Mouse (Mus musculus): Measurements from ENCODE around the gene Evl.
"Not testable (repeated sequence)": the region's sequence is repeated elsewhere in the genome, so short reads cannot be mapped to it uniquely, and the experiment has no call there.

The Evl gene

DNA sequence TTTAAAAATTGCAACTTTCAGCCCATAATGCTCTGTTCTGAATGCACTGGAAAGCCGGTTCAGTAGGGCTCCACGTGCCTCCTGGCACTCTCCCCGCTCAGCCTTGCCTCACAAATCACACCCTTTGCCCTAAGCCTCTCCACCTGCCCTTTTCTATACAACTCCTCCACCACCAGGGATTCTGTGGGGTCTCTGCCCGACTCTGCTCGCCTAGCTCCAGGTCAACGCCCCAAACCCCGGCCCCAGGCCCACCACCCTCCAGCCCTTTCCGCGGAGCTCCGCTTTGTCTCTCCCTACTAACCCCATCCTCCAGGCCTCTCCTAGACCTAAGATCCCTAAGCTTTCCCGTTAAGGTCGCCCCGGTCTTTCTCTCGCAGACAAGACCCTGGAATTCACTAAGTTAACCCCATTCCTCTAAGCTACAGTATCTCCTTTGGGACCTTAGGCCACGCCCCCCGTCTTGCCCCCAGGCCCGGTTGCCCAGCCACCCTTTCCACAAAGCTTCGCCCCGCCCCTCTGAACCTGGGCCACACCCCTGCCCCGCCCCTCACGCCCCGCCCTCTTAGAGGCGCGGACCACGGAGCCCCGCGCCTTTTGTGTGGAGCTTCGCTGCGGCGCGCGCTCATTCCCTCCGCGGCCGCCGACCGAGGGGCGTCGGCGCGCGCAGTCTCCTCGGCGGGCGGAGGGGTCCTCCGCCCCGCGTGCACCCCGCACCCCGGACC, at the start of gene Evl:
Evl (plus strand) TSS at position 601 of the 722 bp plus-strand sequence.
- peak; percentile 75 for DNase-seq (ENCODE audit: low spot score)

DNA sequence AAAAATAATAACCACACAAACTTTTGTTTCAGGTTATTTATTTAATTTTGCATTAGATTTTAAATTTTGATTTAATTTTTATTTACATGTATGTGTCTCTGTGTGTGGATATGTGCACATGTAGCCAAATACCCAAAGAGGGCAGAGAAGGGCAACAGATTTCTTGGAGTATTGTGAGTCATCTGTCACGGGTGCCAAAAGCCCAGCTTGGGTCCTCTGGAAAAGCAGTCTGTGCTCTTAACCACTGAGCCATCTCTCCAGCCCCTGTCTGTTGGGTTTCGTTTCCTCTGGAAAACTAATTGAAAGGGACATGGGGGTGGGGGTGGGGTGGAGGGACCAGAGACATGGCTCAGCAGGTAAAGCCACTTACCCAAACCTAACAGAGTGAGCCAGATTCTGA, 48.7 kb upstream of the Evl start:
- DNase-seq (ENCODE audit: low spot score), result no peak

DNA sequence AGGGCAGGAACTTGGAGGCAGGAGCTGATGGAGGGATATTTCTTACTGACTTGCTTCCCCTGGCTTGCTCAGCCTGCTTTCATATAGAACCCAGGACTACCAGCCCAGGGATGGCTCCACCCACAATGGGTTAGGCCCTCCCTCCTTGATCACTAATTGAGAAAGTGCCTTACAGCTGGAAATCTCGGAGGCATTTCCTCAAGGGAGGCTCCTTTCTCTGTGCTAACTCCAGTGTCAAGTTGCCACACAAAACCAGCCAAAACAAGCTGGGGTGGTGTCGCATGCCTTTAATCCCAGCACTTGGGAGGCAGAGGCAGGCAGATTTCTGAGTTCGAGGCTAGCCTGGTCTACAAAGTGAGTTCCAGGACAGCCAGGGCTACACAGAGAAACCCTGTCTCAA, 47.5 kb upstream of the Evl start:
- not testable (repeated sequence) for DNase-seq (ENCODE audit: low spot score)

DNA sequence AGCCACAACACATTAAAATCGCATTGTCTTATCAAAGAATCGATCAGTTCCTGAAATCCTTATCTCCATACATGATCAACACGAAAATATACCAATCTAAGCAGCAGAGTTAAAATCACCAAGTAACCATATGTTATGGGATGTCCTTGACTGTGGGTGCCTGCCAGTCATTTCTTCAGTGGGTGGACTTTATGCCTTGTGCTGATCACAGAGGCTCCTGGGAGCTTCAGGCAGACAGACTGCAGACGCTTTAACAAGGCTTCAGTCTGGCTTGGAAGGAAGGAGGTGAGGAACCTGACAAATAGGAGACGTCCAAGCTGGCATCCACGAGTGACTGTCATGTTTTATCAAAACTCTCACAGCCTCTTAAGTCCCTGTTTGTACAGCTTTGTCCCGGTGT, 43.9 kb upstream of the Evl start:
- DNase-seq (ENCODE audit: low spot score), result no peak

DNA sequence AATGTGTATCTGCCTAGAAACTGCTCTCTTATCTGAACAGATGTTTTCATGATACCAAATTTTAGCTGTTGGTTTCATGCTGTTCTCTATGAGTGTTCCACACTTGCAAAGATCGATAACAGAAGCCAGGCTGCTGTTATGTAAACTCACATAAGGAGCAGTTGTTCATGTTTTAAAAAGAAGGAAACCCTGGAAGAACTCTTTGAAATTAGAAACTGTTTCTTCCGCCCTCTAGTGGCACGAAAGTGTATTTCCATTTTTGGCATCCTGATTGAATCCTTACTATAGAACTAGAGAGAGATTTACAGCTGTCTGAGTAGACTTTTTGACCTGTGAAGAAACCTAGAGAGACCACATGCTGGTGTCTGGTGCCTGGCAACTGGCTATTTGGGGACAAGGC, 43.5 kb upstream of the Evl start:
- DNase-seq (ENCODE audit: low spot score), result peak; percentile 46

DNA sequence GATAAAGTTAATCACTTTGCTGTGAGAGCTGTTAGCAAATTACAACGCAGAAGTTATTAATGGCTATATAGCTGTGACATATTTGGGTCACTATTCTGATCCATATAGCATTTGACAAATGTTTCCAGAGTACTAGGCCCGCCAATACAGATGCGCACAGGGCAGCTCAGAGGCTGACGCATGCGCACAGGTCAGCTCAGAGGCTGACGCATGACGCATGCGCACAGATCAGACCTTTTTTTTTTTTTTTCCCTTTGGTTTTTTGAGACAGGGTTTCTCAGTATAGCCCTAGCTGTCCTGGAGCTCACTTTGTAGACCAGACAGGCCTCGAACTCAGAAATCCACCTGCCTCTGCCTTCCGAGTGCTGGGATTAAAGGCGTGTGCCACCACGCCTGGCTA, 39.1 kb upstream of the Evl start:
- DNase-seq (ENCODE audit: low spot score), result no peak

DNA sequence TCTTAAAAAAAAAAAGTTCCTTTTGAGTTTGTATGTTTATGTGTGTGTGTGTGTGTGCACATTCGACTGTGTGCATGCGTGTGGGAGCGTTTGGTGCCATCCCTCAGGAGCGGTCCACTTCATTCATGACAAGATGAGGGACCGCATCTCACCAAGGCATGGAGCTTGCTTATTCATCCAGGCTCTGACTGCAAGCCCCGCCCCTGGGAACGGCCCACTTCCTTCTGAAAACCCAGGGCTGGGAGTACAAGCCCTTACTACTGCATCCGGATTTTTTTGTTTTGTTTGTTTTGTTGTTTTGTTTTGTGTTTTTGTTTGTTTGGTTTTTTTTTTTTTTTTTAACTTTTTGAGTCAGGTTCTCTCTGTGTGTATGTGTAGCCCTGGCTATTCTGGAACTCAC, 35.1 kb upstream of the Evl start:
- no peak for DNase-seq (ENCODE audit: low spot score)

DNA sequence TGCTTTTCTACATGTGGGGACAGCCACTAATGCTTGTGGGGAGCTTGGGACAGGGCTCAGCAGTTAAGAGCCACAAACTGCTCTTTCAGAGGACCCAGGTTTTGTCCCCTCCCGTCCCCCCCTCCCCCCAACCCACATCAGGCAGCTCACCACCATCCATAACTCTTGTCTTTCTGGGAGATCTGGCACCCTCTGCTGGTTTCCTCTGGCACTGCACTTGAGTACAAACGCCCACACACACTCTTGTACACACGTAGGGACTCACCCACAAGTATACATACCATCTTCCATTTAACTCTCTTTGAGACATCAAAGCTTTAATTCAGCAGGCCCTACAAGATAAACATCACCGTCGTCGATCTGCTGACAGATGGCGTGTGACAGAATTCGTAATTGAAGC, 25.3 kb upstream of the Evl start:
- DNase-seq (ENCODE audit: low spot score), result peak; percentile 54

DNA sequence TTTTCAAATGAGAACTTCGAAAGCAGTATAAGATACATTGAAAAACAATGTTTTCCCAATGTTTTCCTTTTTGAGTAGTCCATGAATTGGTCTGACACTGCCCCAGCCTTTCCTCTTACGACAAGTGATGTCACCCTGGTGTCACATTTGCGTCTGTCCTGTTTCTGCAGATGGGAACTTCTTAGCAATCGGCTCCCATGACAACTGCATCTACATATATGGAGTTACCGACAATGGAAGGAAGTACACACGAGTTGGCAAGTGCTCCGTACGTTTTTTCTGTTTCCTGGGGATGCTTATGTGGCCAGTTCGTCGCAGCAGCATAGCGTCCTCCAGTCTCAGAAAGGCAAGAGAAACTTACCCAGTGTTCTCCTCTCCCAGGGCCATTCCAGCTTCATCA, 20.0 kb upstream of the Evl start:
- no peak for DNase-seq (ENCODE audit: low spot score)

DNA sequence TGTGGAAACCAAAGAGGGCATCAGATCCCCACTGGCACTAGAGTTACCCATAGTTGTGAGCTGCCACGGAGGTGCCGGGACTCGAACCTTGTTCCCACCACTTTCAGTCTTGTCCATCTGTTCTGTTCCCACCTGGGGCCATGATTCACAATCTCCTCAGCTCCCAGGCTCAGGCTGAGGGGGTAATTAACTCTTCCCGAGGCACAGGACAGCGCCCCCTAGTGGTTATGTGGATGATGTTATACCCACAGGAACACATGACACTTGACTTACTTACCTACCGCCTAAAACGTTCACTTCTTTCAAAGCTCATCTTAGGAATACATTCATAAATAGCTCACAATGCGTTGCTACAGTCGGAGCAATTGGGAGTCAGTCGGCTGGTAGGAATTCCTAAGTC, 18.1 kb upstream of the Evl start:
- no peak for DNase-seq (ENCODE audit: low spot score)

DNA sequence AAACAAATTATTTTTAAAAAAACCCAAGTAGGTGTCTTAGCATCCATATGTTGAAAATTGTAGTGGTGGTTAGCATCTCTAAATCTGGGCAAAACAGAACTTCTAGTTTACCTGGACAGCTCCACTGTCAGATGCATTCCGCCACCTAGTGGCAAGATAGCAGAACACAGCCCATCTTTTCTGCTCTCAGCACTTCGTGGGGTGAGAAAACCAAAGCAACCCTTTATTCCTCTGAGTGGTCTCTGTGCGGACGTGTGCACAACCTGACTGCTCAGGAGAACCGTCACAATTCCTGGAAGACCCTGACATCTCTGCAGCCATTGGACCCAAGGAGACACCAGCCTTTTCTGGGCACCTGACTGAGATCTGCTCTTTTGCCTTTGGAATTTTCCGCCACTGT, 13.4 kb upstream of the Evl start:
- peak; percentile 47 for DNase-seq (ENCODE audit: low spot score)

DNA sequence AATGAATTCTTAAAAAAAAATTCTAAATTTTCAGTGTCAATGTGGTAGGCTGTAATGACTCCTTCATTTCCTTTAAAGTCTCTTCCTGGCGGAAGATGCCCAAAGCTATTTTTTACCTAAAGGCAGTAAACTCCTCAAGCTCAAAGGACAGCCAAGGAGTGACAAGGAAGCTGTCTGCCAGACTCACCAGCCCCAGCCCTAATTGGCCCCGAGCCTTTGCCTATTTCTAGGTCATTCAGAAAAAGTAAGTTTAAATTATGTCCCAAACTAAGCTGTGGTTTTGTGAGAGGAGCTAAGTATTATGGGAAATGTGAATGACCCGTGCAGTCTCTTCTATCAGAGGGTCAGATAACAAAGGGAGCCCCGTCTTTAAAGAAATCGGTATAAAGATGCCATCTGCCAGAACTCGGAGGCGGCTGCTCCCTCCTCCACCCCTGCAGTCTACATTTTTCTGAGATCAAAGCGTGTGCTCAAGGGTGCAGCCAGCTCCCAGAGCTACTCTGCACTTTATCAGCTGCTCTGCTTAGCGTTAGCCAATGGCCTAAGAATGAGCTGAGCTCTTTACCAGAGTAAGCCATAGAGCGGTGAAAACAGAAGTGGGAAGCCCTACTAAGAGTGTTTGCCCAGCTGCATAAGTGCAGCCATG, 7.9 kb upstream of the Evl start:
- DNase-seq (ENCODE audit: low spot score), result no peak

DNA sequence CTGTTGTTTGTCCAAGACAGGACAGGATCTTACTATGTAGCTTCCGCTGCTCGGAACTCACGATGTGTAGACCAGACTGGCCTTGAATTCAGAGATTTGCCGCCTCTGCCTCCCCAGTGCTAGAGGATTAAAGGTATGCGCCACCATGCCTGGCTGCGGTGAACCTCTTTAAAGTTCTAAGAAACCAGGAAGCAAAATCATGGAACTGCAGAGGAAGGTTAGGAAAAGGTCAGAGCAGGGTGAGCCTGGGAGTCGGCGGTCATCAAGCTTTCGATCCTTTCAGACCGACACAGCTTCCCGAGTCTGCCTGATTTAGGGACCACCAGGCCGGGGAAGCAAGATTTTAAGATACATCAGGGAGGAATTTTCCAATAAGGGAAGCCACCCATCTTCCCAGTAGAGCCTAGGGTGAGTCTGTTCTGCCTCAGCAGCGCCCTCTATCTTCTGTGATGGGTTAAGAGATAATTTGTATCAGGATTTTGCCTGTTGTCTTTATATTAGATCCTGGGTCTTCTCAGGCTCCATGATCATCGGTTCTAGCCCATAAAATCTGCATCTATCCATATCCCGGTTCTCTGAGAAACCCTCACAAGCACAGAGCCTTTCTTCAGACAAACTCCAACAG, 7.2 kb upstream of the Evl start:
- DNase-seq (ENCODE audit: low spot score), result no peak

DNA sequence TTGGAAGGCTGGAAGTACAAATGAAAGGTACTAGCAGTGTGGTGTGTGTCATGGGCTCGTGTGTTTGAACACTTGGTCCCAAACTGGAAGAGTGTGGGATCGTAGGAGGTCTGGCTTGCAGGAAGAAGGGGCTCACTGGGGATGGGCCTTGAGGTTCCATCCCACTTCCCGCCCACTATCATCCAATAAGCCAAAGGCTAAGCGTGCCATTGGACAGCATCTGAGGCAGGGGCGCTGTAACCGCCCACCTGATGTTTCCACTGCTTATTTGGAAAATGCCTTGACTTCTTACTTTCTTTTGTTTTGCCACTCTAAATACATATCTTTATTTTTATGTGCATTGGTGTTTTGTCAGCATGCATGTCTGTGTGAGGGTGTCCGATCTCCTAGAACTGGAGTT, 2.8 kb upstream of the Evl start:
- DNase-seq (ENCODE audit: low spot score), result no peak

DNA sequence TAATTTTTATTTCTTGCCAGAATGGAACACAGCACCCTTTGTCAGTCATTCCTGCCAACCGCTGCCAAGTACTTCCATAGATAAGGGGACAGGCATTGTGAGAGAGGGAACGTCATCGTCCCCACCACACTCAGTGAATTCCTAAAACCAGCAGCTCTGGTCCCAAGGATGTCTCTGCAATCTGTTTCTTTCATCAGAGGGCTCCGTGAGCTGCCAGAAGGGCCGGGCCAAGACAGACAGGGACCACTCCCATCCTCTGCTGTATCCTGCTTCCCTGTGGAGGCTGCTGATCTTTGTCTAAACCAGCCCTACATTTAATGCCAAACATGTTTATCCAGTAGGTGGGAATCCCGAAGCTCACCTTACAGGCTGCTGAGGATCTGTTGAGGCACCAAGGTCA, 1.4 kb upstream of the Evl start:
- DNase-seq (ENCODE audit: low spot score), result no peak

DNA sequence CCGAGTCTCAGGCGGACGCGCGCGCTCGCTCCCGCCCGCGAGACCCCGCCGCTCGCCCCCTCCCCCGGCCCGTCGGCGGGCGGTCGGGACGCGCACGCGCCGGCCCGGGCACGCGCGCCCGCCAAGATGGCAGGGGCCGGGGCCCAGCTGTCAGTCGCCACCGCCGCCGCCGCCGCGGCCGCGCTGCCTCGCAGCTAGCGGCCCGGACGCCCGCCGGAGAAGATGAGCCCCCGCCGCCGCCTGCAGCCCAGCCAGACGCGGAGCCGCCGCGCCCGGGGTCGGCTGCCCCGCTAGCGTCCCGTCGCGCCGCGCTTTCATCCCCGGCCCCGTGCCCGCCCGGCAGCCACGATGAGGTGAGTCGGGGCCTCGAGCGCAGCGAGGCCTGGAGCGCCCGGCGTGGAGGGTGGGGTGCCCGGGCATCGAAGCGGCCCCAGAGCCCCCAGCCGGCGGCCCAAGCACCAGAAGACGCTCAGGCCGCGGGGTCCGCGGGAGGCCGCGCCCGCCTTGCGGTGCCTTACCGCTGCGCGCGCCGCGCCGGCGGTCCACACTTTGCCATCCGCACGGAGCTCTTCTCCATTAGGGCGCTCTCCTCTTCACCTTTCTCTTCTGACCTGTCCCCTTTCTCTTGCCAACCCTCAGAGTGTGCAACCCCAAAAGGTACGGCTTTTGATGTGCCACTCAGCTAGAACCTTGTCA, 489 bp downstream of the Evl start:
- no peak for DNase-seq (ENCODE audit: low spot score)

DNA sequence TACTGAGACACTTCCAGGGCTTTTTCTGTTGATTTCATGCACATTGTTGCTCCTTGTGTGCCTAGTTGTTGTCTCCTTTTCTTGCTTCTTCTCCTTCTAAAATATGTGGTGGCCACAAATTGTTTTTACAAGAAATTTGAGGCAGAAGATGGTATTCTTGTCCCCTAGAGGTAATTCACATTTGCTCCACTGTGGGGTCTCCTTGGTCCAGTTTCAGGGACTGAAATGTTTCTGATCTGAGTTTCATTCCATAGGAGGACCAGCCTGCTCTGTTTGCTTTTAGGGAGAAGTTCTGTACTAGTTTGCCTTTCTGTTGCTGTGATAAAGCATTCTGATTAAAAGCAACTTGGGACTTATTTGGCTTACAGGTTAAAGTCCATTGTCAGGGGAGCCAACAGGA, 3.7 kb downstream of the Evl start:
- DNase-seq (ENCODE audit: low spot score), result no peak

DNA sequence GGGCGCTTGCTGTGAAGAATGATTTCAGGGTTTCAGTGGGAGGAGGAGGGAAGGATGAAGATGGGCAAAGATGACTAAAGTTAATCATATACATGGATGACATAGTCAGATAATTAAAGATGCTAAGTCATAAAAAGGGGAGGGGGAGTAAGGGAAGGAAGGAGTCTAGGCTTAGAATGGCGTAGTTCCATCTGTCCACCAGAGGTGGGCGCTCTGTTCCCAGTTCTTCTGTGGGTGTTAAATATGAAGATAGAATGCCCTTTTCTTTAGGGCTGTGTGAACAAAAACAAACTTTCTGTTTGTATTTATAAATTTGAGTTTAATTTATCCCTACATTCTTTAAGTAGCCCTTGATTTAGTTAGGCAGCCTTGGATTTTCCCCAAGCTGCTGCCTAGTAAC, 8.7 kb downstream of the Evl start:
- no peak for DNase-seq (ENCODE audit: low spot score)

DNA sequence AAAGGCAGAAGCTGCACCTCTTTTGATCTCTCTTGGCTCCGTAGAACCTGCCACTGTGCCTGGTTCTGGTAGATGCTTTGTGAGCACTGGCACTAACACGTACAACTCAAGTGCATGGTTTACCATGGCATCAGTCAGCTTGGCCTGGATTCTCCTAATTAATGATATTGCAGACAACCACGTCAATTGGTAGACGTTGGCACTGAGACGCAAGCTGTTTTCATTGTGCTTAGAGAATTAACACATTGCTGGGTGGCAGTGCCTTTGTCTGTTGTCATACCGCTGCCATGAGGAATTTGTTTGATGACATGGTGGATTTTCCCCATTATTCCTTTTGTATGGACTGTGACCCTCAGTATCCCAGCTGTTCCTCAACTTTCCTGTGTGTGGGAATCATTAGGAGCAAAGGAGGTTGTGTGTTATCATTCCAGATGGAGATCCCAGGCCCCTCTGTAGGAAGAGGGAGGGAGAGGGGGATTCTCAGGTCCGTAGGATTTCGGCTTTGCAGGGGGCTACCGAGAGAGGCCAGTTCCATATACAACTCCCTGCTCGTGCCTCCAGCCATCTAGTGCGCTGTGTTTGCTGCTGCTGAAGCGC, 10.5 kb downstream of the Evl start:
- no peak for DNase-seq (ENCODE audit: low spot score)

DNA sequence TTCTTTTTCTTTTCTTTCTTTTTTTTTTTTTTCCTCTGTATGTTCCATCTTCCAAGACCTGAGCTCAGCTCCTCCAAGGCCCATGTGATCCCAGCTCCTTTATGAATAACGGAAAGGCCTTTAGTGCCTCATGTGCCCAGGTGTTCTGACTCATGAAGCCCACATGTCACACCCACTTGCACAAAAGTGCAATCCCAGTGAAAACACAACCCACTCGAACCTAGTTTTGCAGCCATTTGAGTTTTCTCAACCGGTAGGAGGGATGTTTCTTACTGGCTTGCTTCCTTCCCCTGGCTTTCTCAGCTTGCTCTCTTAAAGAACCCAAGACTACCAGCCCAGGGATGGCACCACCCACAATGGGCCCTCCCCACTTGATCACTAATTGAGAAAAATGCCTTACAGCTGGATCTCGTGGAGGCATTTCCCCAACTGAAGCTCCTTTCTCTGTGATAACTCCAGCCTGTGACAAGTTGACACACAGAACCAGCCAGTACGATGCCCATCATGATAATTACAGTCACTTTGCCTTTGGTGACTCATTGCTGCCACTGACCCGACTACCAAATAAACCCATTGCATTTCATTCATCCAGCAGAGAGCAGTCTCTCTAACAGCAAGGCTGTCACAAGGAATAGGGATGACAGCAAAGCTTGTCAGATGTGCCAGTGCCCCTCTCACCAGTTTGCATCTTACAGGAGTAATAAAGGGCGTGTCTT, 24.8 kb downstream of the Evl start:
- no peak for DNase-seq (ENCODE audit: low spot score)

DNA sequence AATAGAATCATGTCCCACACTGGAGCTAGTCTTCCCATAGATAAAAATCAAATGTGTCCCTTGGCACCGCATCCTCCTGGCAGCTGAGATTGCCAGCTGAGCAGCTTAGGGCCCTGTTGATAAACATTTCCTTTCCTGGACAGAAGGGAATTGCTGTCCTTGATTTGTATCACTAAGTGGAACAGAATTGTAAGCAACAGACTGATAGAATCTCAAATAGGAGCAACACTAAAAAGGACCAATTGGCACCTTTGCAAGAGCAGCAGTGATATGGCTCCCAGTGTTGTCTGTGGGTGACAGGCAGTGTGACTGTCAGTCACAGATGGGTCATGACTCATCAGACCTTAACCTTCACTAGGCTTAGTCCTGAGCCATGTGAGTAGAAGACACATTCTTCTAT, 29.3 kb downstream of the Evl start:
- peak; percentile 11 for DNase-seq (ENCODE audit: low spot score)

DNA sequence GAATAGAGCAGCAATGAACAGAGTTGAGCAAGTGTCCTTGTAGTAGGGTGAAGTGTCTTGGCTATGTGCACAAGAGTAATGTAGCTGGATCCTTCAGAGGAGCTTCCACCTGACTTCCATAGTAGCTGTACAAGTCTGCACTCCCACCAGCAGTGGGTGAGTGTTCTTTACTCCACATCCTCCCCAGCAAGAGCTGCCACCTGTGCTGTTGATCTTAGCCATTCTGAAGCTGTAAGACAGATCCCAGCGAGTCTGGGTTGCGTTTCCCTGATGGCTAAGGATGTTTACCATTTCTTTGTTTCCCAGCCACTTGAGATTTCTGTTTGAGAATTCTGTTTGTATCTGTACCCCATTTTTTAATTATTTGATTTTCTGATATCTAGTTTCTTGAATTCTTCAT, 35.6 kb downstream of the Evl start:
- no peak for DNase-seq (ENCODE audit: low spot score)

Data from adipocyte (in vitro differentiated cells).